Mouse (Mus musculus) CD8-positive naive resting alpha-beta T cell, adult 2 months (primary cell): ENCODE measurements around the gene Vegfc.

Source experiments
- DNase-seq, 2 experiments: peaks; one replicate each; pipeline ENCODE4 v3.0.0; 2022; ENCODE audit warnings: low read depth in 2 of 2, low spot score in 2 of 2

The Vegfc gene

GRCm38 (mm10) chr8:54077271-54078120, at the start of gene Vegfc:
Gene Vegfc (plus strand): TSS chr8:54077606.
- no peak for DNase-seq

GRCm38 (mm10) chr8:54034584-54034983, 42.8 kb upstream of the Vegfc start:
- DNase-seq, result no peak

- no peak for DNase-seq
Observed at GRCm38 (mm10) chr8:54042601-54043000, 34.8 kb upstream of the Vegfc start.

- DNase-seq, result no peak
Observed at GRCm38 (mm10) chr8:54043468-54043867, 33.9 kb upstream of the Vegfc start.

- DNase-seq, result no peak
Observed at GRCm38 (mm10) chr8:54053210-54053609, 24.2 kb upstream of the Vegfc start.

GRCm38 (mm10) chr8:54065492-54065891, 11.9 kb upstream of the Vegfc start:
- no peak for DNase-seq

DNA sequence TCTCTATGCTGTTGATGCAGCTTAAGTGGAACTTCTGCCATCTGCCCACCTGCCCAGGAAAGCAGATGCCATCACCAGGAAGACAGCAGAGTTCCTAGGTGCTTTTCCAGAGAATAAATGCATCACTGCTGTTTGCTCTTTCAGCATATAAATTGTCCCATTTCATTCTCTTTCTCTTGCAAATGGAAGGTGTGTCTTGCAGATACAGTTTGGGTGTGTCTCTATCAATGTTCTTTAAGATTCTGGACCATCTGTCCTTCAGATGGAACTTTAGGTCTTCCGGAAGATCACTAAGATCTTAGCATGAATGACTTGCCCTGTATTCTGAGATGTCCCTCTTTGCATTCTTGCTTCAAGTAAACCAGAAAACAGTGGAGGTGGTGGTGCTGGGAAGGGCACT, 1.1 kb upstream of the Vegfc start:
- DNase-seq, result no peak

GRCm38 (mm10) chr8:54076791-54077270, 575 bp upstream of the Vegfc start:
- no peak for DNase-seq

DNA sequence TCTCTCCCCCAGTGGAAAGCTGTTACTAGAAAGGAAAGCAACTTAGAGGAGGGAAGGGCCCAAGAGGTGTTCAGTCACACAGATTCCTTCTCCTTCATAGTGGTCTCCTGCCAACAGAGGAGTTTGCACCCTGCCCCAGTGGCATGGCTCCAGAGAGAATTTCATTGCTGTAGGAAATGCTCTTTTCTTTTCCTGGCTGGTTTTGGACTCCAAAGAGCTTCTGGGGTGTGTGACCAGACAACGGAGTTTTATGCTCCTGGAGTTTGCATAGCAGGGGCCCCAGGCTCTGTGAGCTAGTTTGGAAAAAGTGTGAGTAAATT, 675 bp downstream of the Vegfc start:
- DNase-seq, result no peak

GRCm38 (mm10) chr8:54079001-54079400, 1.6 kb downstream of the Vegfc start:
- DNase-seq, result no peak

- no peak for DNase-seq
Observed at GRCm38 (mm10) chr8:54079601-54080000, 2.2 kb downstream of the Vegfc start.

DNA sequence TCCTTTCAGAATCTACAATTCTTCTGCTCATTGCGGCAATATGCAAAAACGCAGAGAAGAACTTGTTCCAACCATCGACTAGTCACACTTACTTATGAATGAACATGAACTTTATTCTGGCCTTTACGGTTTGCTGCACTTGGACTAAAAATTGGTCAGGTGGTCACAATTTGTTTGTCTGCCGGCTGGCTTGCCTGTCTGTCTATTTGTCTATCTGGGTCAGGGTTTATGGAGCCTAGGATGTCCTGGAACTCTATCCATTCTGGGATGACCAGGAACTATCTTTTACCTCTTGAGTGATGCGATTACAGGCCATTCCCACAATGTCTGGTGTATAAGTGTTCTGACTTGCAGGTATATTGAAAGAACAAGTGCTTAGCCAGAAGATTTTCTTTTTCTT, 8.5 kb downstream of the Vegfc start:
- no peak for DNase-seq

DNA sequence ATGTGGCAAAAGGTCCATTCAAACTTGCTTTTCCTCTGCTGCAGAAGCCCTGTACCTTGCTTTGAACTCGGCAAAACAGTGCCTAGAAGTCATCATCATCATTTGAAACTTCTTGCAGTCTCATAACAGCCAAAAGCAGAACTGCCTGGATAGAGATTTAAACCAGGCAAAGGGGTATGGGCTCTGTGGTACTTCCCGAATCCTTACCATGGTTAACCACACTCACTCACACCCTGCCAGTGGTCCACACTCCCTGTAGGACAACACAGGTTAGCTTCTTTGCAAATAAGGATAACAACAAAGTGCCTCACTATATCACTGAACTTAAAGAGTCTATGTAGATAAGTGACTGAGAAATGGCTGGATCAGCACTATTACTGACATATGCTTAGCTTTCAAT, 9.7 kb downstream of the Vegfc start:
- DNase-seq, result no peak

- DNase-seq, result no peak
Observed at GRCm38 (mm10) chr8:54089204-54089603, 11.8 kb downstream of the Vegfc start.

DNA sequence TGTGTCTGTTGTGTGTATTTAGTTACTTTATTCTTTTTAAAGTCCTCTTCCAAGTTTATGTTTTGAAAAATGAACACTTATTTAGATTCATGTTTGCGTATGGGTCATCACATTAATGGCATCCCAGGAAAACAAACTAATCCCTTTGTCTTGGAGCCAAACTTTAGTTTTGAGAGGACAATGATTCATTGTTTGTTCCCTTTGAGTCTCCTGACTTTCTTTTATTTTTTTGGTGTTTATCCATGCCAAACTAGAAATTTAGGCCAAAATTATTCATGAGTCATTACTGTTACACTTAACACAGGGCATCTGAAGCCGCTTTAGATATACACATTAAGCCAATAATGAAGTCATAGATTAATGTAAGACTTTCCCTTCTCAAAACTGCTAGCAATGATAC, 12.5 kb downstream of the Vegfc start:
- no peak for DNase-seq

DNA sequence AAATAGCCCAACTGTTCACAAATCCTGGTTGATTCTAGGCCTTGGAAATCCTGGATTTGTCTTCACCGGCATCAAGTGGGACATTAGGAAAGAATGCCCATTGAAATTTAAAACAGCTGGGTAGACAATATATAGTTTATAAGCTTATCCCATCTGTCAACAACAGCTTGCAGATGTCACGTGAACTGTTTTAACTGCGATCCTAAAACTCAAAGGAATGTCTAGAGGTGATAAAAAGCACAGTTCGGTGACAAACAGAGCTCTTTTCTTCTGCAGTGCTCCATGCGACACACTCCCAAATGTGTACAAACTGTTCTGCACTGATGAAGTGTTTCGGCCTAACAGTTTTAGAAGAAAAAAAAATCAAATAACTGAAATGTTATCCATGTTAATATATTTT, 22.7 kb downstream of the Vegfc start:
- DNase-seq, result no peak

DNA sequence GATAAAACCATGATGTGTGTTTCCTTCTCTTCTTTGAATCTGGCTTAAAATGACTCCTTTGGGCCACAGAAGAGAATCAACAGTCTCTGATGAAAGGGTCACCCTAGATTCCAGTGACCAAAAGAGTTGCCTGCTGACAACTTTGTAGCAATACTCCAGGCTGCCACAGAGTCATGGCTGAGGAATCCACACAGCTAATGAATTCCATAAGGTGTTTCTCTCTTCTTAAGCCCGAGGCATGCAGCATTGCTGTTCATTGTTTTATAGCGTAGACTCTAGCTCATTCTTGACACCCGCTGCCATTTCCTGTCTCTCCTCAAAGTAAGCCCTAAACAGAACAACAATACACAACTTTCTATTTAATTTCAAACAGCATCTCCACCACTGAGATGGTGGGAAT, 37.2 kb downstream of the Vegfc start:
- DNase-seq, result no peak

GRCm38 (mm10) chr8:54120115-54120514, 42.7 kb downstream of the Vegfc start:
- no peak for DNase-seq

- no peak for DNase-seq
Observed at GRCm38 (mm10) chr8:54121942-54122341, 44.5 kb downstream of the Vegfc start.

DNA sequence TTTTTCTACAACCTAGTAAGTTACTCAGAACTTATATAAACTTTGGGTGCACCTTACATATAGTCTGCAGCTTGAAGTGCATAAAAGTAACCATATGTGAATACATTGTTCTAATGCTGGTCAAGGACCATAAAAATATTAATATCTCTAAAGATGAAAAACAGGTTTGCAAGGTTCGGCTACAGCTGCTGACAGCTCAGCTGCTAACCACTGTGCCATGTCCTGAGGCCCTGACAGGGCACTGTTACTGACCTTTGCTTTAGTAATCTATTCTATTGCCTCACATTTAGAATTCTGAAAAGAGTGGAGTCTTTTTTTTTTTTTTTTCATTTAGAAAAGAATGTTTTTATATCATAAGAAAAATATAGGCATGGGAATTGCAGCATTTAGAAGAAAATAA, 44.9 kb downstream of the Vegfc start:
- DNase-seq, result no peak

GRCm38 (mm10) chr8:54130558-54130957, 53.2 kb downstream of the Vegfc start:
- DNase-seq, result no peak

DNA sequence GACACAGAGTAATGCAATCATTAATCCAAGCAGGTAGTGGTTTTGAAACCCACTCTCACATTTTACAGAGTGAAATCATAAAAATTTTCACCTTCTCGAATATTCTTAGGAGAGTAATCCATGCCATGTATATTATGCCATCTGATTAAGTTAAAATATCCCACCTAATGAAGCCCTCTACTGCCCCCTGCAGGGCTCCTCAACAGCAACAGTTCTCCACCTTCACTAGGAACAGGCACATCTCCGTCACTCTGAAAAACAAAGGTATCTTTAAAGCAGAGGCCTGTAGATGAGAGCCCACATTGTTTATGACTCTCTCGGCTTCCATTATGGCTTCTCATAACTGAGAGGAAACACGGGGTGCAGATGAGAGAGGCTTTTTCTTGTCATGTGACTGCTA, 75.8 kb downstream of the Vegfc start:
- DNase-seq, result no peak

- no peak for DNase-seq
Observed at GRCm38 (mm10) chr8:54163505-54163904, 86.1 kb downstream of the Vegfc start.
